Mouse (Mus musculus) stomach, embryonic 14.5 days (tissue): Measurements from ENCODE around the gene Kif4. TPM values are rescaled to one million over a fixed set of nuclear protein-coding genes. Genes with fewer than 3 reads are reported as not detected.

Experiments
- ATAC-seq: fragments of 200-750 bp; cut with Nextera tagmentation; 2 replicates; pipeline ENCODE4 v1.8.0; 2017; ENCODE audit warnings: low read depth, moderate TSS enrichment; ENCODE audit not compliant: insufficient number of reproducible peaks, insufficient read depth, low FRiP score
- H3K27ac ChIP-seq: fragments of 300-500 bp; sonication (generic); 2 replicates; pipeline ENCODE4 v1.5.1; 2014; ENCODE audit warnings: mild to moderate bottlenecking, low read length, moderate library complexity, mixed read lengths
- H3K27me3 ChIP-seq: fragments of 300-500 bp; sonication (generic); 2 replicates; pipeline ENCODE4 v1.6.1; 2014; ENCODE audit warnings: low read length, control low read depth, mixed read lengths; ENCODE audit not compliant: control insufficient read depth, insufficient read depth
- H3K36me3 ChIP-seq: fragments of 300-500 bp; sonication (generic); 2 replicates; pipeline ENCODE4 v1.6.1; 2014; ENCODE audit warnings: mild to moderate bottlenecking, control low read depth, low read length, moderate library complexity, mixed read lengths; ENCODE audit not compliant: control insufficient read depth, insufficient read depth
- H3K4me1 ChIP-seq: fragments of 300-500 bp; sonication (generic); 2 replicates; pipeline ENCODE4 v1.6.1; 2014; ENCODE audit warnings: low read length, control low read depth, mixed read lengths; ENCODE audit not compliant: control insufficient read depth, insufficient read depth
- H3K4me2 ChIP-seq: fragments of 300-500 bp; sonication (generic); replicated peaks from 2 replicates; pipeline ENCODE4 v1.6.1; 2014; ENCODE audit warnings: low read depth, low read length, control low read depth
- H3K4me3 ChIP-seq: fragments of 300-500 bp; sonication (generic); 2 replicates; pipeline ENCODE4 v1.5.1; 2014; ENCODE audit warnings: low read depth, low read length, control low read depth
- H3K9ac ChIP-seq: fragments of 300-500 bp; sonication (generic); replicated peaks from 2 replicates; pipeline ENCODE4 v1.6.1; 2014; ENCODE audit warnings: low read depth, mild to moderate bottlenecking, control low read depth, low read length, moderate library complexity, mixed read lengths
- H3K9me3 ChIP-seq: fragments of 300-500 bp; sonication (generic); 2 replicates; pipeline ENCODE4 v1.6.1; 2016; ENCODE audit warnings: low read depth, low read length, control low read depth; ENCODE audit not compliant: control insufficient read depth
- whole genome bisulfite sequencing: fragments of 180-500 bp; shearing (Covaris S2); extraction: QIAGEN DNeasy Blood & Tissue Kit; methylation state at CpG from one replicate; pipeline ENCODE4 v1.1.7; 2014; 5-methylcytosine and 5-hydroxymethylcytosine counted together
- polyA plus RNA-seq: library from polyadenylated mRNA; unstranded; fragments of >200 nt; fragmentation: Nextera tagmentation; extraction: Ambion mirVana; gene quantifications from 2 replicates; pipeline ENCODE4 v1.2.1, GENCODE M21; 2014

The Kif4 gene
- polyA plus RNA-seq, 1 experiment from 2014 or later = 30.0 TPM

GRCm38 (mm10) chrX:100688033-100688370, 62.5 kb downstream of the Kif4 start:
- Histone ChIP-seq H3K9ac (no peak overlapping the region), H3K36me3 (no peaks in the 10 kb centered on the region), H3K4me1 (no peaks in the 10 kb centered on the region), H3K4me3 (no peak overlapping the region), H3K27ac (no peak overlapping the region), H3K27me3 (no peaks in the 10 kb centered on the region), H3K9me3 (no peaks in the 10 kb centered on the region), H3K4me2 (no peak overlapping the region)
- WGBS = 79% methylated on average over 5 of the region's 5 CpGs
- no peak for ATAC-seq

- Histone ChIP-seq H3K4me2 (no peak overlapping the region), H3K4me3 (no peak overlapping the region), H3K9ac (no peak overlapping the region), H3K27ac (no peak overlapping the region), H3K9me3 (no peaks in the 10 kb centered on the region), H3K27me3 (no peaks in the 10 kb centered on the region), H3K4me1 (no peaks in the 10 kb centered on the region), H3K36me3 (peaks cover 9% of the 10 kb centered on the region)
- 97% methylated on average over 4 of the region's 4 CpGs for WGBS
- ATAC-seq = no peak
These were observed 71.2 kb downstream of the Kif4 start for GRCm38 (mm10) chrX:100696776-100697175.

- H3K36me3 ChIP-seq = no peaks in the 10 kb centered on the region; the same call in 1 of the 2 replicates
- ATAC-seq = no peak
- H3K27me3 ChIP-seq = no peaks in the 10 kb centered on the region
- H3K4me1 ChIP-seq = no peaks in the 10 kb centered on the region
- no peaks in the 10 kb centered on the region for H3K9me3 ChIP-seq
- H3K4me2 ChIP-seq = no peak overlapping the region
- H3K4me3 ChIP-seq = no peak overlapping the region
- no peak overlapping the region for H3K9ac ChIP-seq
- H3K27ac ChIP-seq = no peak overlapping the region
- 88% methylated on average over 6 of the region's 6 CpGs for WGBS
These were observed 82.5 kb downstream of the Kif4 start for GRCm38 (mm10) chrX:100708032-100708431.

- Histone ChIP-seq H3K4me1 (no peaks in the 10 kb centered on the region), H3K36me3 (peaks cover 8% of the 10 kb centered on the region; the same call in 1 of the 2 replicates), H3K27ac (no peak overlapping the region), H3K27me3 (no peaks in the 10 kb centered on the region), H3K9ac (no peak overlapping the region), H3K4me3 (no peak overlapping the region), H3K9me3 (no peaks in the 10 kb centered on the region), H3K4me2 (no peak overlapping the region)
- WGBS = 89% methylated on average over 6 of the region's 6 CpGs
- ATAC-seq = no peak
These were observed 90.6 kb downstream of the Kif4 start for GRCm38 (mm10) chrX:100716173-100716572.

GRCm38 (mm10) chrX:100728947-100729346, 103.4 kb downstream of the Kif4 start:
- no peak overlapping the region for H3K27ac ChIP-seq
- ATAC-seq = no peak
- no peak overlapping the region for H3K4me2 ChIP-seq
- no peaks in the 10 kb centered on the region for H3K4me1 ChIP-seq
- no peaks in the 10 kb centered on the region for H3K27me3 ChIP-seq
- H3K36me3 ChIP-seq = no peaks in the 10 kb centered on the region; the same call in 1 of the 2 replicates
- 37% methylated on average over 1 of the region's 1 CpGs for WGBS
- no peak overlapping the region for H3K4me3 ChIP-seq
- H3K9me3 ChIP-seq = no peaks in the 10 kb centered on the region
- no peak overlapping the region for H3K9ac ChIP-seq

- H3K4me2 ChIP-seq = no peak within 1 kb of the TSS; the same call in 1 of the 2 replicates
- H3K4me3 ChIP-seq = peak within 1 kb of the TSS; percentile 8
- no peaks in the 10 kb centered on the region for H3K4me1 ChIP-seq
- ATAC-seq = peak; percentile 74
- no peak within 1 kb of the TSS for H3K27ac ChIP-seq
- H3K36me3 ChIP-seq = no peaks in the 10 kb centered on the region; the same call in 1 of the 2 replicates
- H3K9me3 ChIP-seq = no peaks in the 10 kb centered on the region
- no peak within 1 kb of the TSS for H3K9ac ChIP-seq
- no peaks in the 10 kb centered on the region for H3K27me3 ChIP-seq
- WGBS = 10% methylated on average over 8 of the region's 8 CpGs
These were observed 104.2 kb downstream of the Kif4 start, which contains the start of gene Gdpd2 for GRCm38 (mm10) chrX:100729665-100730188. TSS of gene Gdpd2 (plus strand) at chrX:100729873.

- no peak overlapping the region for H3K27ac ChIP-seq
- ATAC-seq = peak; percentile 23; the same call in 1 of the 2 replicates
- H3K4me1 ChIP-seq = no peaks in the 10 kb centered on the region
- H3K36me3 ChIP-seq = no peaks in the 10 kb centered on the region; the same call in 1 of the 2 replicates
- H3K9me3 ChIP-seq = no peaks in the 10 kb centered on the region
- H3K4me3 ChIP-seq = peak overlapping the region; percentile 8
- no peaks in the 10 kb centered on the region for H3K27me3 ChIP-seq
- H3K4me2 ChIP-seq = no peak overlapping the region; the same call in 1 of the 2 replicates
- WGBS = 27% methylated on average over 8 of the region's 8 CpGs
- H3K9ac ChIP-seq = no peak overlapping the region
These were observed 104.7 kb downstream of the Kif4 start for GRCm38 (mm10) chrX:100730266-100730665.

- WGBS = 70% methylated on average over 7 of the region's 7 CpGs
- Histone ChIP-seq H3K27ac (no peak overlapping the region), H3K4me3 (no peak overlapping the region), H3K9me3 (no peaks in the 10 kb centered on the region), H3K36me3 (no peaks in the 10 kb centered on the region), H3K9ac (no peak overlapping the region), H3K4me2 (no peak overlapping the region), H3K27me3 (no peaks in the 10 kb centered on the region), H3K4me1 (no peaks in the 10 kb centered on the region)
- ATAC-seq = no peak
These were observed 108.8 kb downstream of the Kif4 start for GRCm38 (mm10) chrX:100734359-100734758.

GRCm38 (mm10) chrX:100738918-100739317, 113.4 kb downstream of the Kif4 start:
- Histone ChIP-seq H3K9me3 (no peaks in the 10 kb centered on the region), H3K27me3 (no peaks in the 10 kb centered on the region), H3K4me2 (peak overlapping the region; percentile 39), H3K27ac (no peak overlapping the region), H3K9ac (no peak overlapping the region), H3K4me1 (no peaks in the 10 kb centered on the region), H3K4me3 (peak overlapping the region; percentile 17; the same call in 1 of the 2 replicates), H3K36me3 (no peaks in the 10 kb centered on the region)
- WGBS = 17% methylated on average over 14 of the region's 14 CpGs
- ATAC-seq = no peak
